Mouse (Mus musculus) mature B cell (primary cell): ENCODE results near the gene BC037034.
"Not testable (repeated sequence)": the region's sequence is repeated elsewhere in the genome, so short reads cannot be mapped to it uniquely, and the experiment has no call there.

ENCODE experiments used
- in situ Hi-C: fragments of 300-500 bp; cut with MboI; formaldehyde crosslinking; loops from 2 replicates; pipeline ENCODE4 v1.14.3; 2019

BC037034 gene

DNA sequence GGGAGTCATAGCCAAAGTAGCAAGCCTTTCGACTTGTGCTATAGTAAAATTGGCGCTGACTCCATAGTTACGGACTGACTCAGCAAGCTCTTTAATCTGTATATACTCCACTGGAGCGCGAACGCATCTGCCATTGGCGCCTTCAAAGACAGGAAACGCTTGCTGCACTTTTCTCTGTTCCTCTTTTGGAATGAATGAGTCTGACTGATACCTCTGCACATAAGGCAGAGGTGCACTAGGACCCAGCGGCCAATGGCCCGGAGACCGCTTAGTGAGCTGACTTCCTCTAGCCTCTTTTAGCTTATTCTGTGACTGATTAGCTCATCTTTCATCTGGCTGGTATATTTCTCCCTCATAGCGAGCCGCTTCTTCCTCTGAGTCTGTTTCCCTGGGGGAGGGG, 47.2 kb downstream of the BC037034 start:
- in situ Hi-C loops, result not testable (repeated sequence)
